Mouse (Mus musculus) lung, postnatal 36 days (tissue): ENCODE measurements around the gene Rabep2.
A peak's percentile ranks its signal among the peaks of the same experiment; 100 is the strongest.

Experiments
- DNase-seq: peaks from one replicate; pipeline ENCODE4 v3.0.0; 2022; ENCODE audit warnings: mixed read lengths

Gene Rabep2

DNA sequence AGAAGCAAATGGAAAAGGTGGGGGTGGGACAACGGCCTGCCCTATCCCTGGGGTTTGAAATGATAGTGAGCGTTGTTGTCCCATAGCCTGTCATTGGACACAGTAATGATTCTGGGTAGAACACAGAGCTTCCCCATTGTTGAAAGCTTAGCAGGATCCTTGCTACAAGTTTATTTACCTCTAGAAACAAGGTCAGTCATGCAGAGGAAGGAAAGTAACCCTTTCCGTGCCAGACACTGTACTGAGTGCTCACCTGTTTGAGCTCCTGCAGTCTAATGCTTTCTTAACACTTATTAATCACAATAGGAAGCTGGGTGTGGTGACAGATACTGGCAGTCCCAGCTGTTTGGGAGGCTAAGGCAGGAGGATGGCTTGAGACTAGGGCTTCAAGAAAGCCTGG, 7.2 kb downstream of the Rabep2 start:
- no peak for DNase-seq

DNA sequence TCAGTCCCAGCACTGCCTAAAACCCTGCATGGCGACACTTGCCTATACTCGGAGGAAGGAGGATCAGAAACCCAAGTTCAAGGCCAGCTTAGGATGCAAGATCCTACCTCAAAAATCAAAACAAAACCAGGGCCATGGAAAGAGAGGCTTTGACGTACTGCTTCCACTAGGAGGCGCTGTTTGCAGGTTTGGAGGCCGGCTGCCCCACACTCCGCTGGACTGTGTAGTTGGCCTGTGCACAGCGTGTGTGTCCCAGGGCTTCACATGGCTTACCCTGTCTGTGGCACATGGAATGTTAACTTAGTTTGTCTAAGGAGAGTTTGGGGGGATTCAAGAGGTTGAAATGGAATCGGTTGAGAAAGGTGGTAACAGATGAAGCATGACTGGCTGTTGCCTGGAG, 8.3 kb downstream of the Rabep2 start:
- peak; percentile 64 for DNase-seq

DNA sequence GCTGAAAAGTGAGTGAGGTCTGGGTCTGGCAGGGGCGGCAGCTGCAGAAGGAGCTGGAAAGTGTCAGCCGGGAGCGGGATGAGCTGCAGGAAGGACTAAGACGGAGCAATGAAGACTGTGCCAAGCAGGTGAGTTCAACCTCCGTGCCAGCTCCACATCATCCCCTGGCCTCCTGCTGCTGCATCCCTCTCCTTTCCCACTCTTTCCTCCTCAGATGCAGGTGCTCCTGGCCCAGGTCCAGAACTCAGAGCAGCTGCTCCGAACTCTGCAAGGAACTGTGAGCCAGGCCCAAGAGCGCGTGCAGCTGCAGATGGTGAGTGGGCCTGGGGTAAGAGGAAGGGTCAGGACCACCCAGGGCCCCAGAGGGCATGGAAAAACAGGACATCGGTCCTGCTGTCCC, 11.6 kb downstream of the Rabep2 start:
- no peak for DNase-seq

DNA sequence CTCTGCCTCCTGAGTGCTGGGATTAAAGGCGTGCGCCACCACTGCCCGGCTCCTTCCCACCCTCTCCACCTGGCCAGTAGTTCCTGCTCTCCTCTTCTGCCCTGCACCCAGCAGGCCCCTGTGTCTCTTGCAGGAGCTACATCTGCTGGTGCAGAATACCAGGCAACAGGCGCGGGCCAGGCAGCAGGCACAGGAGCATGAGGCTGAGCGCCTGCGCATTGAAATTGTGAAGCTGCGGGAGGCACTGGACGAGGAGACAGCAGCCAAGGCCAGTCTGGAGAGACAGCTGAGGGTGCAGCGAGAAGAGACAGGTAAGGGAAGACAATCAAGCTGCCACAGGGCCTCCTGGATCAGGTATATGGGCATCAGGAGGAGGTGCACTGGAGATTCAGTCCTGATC, 15.4 kb downstream of the Rabep2 start:
- no peak for DNase-seq

DNA sequence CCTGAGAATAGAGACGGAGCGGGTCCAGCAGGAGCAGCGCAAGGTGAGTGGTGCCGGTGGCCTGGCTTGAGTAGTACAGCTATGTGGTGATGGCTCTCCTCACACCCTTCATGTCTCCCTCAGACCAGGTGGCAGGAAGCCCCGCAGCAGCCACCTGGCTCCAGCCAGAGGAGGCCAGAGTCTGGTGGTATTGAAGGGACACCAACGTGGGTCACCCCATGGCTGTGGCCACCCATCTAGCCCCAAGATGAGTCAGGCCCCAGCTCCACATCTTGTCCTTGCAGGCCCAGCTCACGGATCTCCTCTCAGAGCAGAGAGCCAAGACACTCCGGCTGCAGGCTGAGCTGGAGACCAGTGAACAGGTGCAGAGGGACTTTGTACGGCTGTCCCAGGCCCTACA, 16.0 kb downstream of the Rabep2 start:
- no peak for DNase-seq

DNA sequence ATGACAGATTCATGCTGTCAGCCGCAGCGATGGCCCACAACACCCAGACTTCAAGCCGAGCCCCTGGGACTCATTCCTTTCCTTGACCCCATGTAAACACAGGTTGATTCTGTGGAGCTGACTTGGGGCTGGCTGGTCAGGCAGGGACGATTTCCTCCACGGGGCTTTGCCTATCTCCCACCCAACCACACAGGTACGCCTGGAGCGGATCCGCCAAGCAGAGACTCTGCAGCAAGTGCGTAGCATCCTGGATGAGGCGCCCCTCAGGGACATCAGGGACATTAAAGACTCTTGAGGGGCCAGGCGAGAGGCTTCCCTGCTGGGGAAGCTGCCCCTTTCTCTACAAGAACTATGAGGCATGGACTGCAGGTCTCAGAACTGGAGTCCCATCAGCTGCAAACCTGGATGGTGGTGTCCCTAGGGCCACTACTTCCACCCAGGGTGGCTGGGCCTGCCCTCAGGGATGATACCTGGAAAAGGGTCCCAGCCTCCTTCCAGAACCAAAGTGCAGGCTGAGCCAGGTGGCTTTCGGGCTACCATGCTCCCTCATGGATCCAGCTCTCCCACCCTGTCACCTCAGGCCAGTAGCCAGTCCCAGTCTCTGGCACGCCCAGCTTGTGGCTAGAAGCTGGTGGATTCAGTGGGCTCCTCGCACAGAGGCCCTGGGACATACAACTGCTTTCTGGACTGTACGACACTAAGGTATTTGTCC, 16.7 kb downstream of the Rabep2 start:
- no peak for DNase-seq

DNA sequence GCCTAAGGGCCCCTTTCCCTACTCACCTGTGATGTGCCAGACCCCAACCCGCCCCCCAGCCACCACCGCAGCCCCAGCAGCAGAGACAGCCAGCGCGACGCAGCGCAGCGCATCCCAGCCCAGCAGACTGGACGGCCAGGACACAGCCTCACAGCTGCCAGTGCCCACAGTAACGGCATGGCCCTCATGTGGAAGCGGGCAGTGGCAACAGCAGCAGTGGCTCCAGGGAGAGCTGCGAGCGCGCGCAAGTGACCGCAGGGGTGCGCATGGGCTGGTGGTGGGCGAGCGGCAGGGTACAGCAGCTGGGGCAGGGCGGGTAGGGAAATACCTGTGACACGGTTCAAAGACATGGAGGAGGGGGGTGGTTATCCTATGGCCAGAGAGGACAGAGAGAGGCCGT, 17.7 kb downstream of the Rabep2 start:
- DNase-seq, result no peak

DNA sequence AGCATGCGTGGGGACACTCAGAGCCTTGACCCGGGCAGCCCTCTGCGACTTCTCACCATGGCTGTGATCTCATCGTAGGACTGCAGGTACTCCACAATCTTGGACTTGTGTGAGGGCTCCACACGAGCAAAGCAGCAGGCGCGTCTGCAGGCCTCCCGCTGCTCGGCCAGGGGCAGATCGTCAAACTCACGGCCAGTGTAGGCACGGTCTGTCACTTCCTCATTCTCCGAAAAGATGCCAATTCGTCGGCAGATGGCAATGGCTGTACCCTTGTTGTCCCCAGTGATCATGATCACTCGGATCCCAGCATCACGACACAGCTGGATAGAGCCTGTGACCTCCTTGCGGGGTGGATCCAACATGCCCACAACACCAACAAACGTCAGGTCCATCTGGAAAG, 19.9 kb downstream of the Rabep2 start:
- no peak for DNase-seq

DNA sequence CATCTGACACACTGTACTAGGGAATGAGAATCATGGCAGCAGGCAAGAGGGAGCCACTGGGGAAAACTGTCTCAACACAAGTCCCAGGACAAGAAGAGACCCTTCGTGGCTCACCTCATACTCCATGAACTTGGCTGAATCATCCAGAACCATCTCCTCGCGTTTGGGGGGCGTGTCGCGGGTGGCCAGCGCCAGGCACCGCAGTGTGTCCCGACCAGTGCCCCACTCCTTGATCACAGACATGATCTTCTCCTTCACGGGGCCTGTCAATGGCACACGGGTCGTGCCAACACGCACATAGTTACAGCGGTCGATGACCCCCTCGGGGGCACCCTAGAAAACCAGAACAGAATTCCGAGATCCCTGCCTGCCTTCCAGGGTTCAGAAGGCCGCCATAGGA, 21.4 kb downstream of the Rabep2 start:
- DNase-seq, result no peak

DNA sequence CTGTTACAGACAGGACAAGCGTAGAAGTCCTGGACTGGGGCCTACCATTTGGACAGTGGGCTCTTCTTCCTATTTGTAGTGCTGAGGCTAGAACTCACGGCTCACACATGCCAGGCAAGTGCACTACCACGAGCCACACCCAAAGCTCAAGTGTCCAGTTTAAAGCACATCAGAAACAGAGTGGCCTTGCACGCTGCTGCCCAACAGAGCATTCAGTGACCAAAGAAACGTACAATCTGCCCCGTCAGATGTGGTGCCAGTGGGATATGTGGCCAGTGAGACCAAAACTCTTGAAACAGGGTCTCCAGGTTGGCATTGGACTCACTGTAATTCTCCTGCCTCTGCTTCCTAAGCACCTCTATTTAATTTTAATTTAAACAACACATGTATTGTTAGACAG, 22.1 kb downstream of the Rabep2 start:
- no peak for DNase-seq

DNA sequence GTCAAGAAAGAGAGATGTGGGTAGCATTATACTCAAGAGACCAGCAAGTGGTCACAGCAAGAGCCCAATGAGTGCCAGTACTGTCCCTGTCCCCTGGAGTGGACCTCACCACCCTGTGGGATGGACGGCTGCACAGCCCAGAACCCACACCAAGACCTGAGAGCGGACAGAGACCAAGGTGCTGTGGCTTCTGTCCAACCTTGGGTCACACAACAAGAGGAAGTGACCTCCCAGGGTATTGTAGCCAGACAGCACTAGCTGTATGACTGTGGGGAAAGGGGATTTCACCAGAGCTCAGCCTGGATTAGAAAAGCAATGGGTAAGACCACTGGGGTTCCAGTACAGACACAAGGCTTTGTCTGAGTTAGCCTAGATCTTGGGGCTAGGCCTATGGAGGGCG, 23.7 kb downstream of the Rabep2 start:
- DNase-seq, result no peak

DNA sequence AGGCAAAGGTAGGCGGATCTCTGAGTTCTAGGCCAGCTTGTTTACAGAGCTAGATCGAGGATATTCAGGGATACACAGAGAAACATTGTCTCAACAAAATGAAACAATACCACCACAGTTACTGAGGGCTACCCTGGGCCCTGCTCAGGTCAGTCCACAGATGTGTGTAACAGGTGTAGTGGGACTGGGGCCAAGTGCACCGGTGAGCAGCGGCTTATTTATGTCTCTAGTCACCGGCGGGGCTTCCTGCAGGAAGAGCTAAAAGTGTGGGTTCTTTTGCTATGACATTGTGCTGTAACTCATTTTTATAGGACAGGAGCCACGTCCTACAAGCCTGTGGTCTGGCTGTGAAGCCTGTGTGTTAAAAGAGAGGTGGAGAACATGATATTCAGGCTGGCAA, 25.3 kb downstream of the Rabep2 start:
- DNase-seq, result no peak

DNA sequence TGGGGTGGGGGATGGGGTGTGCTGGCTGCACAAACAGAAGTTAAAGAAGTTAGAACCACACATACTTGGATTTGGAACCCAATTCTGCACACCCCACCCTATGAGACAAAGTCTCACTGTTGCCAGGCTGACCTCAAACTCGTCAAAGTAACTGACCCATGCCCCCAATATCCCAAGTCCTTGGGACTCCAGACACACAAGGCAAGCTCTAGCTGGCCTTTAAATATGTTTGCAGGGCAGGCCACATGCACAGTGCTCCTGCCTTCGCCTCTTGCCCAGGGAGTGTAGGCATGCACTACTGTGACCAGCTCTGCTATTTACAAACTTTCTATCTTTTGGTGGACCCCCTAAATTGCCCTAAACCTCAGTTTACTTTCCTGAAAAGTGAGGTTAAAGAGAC, 26.7 kb downstream of the Rabep2 start:
- DNase-seq, result no peak

DNA sequence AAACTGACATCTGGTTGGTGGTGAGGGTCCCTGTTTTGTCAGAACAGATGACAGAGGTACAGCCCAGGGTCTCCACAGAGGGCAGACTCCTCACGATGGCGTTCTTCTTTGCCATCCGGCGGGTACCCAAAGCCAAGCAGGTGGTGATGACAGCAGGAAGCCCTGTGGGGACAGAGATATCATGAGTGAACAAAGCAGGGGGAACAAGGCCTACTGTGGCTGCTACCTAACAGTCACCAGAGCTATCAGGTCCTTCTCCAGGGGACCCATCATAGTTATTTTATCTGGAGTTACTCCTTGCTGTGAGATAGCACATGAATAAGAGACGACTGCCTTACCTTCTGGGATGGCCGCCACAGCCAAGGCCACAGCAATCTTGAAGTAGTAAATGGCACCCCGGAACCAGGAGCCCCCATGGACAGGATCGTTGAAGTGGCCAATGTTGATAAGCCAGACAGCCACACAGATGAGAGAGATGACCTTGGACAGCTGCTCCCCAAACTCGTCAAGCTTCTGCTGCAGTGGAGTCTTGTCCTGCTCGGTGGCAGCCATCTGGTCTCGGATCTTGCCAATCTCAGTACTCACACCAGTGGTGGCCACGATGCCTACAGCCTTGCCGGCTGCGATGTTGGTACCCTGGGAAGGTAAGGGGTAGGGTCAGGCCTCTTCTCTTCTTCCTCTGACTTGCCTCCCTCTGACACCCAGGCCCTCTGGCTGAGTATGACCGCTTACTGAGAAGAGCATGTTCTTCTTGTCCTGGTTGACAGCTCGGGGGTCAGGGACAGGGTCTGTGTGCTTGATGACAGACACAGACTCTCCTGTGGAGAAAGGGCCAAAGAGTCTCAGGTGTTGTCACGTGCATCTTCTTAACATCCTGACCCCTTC, 28.1 kb downstream of the Rabep2 start:
- DNase-seq, result no peak

DNA sequence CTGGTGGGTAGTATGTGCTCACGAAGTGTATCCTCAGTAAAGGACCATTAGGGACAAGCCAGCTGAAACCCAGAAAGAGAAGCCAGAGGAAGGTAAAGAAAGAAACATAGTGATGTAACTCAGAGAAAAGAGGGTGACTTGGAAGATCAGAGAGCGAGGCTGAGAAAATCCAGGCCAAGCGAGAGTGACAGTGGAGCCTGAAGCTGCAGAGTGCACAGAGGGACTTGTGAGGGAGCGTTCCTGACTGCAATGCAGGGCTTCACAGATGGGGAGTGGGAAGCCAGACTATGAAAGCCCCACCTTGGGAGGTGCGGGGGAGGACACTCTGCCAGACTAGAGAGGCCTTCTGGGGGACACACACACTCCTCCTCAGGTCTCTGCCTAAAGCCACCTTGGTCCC, 29.7 kb downstream of the Rabep2 start:
- DNase-seq, result no peak

DNA sequence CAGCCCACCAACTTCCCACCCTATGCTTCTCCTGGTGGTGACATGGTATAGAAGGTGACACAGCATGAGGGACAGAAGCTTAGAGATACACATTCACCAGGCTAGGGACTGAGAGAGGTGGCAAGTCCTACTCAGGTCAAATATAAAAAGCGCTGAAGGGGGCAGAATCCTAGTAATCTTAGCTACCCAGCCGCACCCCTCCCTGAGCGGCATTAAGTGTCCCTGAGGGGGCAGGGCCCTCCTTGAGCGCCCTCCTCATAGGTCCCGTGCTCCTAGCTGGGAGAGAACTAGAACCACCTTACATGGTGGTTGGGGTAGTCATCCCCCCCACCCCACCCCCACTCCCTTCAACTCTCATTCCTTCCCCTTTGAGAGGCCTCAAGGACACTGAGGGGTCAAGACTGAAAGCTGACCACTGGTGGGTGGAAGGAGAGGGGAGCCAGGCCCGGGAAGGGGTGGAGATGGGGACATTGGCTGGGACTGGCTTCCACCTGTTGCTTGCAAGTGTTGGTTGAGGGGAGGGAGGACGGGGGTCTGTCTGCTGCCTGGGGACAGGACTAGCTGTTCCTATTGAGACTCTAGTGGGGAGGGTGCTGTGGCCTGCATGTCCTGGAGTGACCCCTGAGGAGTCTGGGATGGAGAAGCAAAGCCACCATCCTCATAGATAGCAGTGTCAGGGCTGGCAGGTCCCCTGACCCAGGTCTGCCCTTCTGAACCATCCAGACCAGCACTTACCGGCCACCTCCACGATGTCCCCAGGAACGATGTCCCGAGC, 30.5 kb downstream of the Rabep2 start:
- DNase-seq, result no peak

DNA sequence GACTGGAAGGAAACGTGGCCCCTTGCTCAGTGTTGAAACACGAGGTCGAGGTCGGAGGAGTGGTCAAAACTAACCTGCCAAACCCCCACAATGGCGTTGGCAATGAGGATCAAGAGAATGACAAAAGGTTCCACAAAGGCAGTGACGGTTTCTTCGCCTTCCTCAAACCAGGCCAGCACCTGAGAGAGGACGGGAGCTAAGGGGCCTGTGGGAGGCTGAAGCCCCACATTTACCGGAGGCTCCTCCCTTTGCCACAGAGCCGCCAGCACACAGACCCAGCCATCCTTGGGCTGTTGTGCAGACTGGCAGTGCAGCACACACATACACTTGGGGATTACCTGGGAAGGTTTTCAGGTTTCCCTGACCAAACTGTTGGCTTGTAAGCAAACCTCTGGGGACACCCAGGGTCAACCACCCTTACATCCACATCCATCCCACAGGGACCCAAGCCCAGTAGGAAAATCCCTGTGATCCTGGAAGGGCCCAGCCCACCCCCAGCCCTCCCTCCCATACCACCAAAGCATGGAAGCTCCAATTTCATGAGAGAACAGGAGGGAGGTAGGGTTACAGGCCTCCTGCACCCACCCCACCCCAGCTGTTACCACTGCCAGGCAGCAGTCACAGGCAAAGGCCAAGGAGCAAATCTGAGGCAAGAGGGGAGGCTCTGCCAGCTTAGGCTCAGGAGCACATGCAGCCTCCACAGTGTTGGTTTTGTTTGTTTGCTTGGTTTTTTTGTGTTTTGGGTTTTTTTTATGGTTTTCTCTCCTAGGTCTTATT, 32.3 kb downstream of the Rabep2 start:
- DNase-seq, result no peak

DNA sequence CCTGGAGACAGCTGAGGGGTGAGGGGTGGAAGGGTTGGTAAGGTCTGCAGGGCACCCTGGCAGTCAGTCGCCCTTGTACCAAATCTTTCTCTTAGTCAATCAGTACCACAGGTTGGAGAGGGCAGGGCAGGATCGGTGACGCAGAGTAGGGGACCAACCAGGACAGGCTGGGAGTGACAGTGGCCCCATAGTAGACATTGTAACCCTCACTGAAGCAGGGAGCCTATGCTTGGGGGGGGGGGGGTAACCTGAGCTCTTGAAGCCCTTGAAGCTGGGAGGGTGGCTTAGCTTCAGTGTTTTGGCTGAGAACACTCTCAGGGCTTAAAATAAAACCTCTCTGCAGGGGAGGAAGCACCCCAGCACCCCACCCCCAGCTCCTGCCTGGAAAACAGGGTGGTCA, 33.1 kb downstream of the Rabep2 start:
- DNase-seq, result no peak

DNA sequence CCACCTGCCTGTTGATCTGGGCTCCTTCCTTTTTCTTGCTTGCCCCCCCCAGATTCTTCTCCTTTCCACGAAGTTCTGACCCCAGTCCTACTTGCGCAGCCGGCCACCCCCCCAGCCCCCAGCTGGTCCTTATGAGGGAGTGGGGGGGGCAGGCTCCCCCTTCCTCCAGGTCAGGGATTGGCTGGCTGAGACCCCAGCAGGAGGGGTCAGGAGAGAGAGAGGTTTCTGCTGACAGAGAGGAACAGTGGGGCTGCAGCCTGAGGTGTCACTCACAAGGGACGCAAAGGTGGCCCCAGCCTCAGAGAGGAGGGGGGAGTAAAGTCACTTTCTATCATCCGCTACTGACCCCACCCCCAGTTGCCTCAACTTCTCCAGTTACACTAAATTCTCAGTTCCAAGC, 34.4 kb downstream of the Rabep2 start, which contains the start of gene Atp2a1:
Atp2a1 (minus strand) TSS at position 105 of the 400 bp plus-strand sequence.
- DNase-seq, result no peak

DNA sequence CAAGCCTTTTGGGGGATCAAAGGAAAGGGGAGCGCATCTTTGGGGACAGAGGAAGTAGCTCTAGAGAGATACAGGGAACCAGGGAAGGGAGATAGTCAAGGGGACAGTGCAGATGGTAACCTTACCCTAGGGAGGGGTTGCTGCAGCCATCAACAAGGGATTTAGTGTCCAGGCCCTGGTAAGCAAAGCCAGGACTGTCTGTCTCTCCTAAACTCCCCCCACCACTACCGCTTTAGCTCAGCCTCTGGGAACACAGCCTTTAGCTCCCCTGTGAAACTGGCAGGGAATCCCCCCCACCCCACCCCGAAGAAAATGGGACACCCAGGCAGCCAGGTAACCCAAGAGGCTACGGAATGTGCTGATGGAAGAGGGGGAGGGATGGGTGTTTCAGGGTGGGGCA, 35.0 kb downstream of the Rabep2 start:
- DNase-seq, result no peak

DNA sequence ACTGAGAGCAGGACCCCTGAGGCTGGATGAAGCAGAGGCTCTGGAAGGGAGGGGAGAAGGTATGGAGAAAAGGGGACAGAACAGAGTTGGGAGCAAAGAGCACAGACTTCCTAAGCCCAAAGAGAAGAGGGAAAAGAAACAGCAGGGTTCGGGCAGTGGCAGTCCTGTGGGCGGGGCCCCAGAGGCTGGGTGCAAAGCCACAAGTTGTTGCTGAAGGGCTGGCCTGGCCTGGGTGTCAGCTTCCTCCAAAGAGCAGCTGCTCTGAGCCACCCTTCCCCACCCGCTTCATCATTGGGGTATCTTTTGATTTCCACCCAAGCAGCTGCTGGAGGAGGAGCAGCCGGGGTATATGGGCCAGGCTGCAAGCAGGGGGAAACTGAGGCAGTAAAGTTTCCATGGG, 35.6 kb downstream of the Rabep2 start:
- peak; percentile 47 for DNase-seq

DNA sequence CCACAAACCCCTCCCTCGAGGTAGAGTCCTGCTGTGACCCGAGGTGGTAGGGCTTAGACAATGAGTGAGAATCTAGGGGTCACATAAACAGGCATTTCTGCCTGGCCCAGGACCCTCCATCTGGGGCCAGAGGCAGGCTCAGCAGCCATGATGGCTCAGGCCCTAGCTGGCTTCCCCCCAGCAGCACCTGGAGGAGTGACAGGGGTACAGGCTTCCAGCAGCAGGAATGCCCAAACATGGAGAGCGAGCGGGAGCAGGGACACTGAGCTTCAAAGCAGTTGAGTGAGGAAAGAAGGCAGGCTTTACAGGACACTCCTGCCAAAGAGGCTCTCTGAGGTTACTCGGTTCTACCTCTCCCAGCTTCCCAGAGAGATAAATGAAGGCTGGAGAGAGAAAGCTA, 36.3 kb downstream of the Rabep2 start:
- DNase-seq, result no peak
